Mouse (Mus musculus): ENCODE data around the gene Zfyve26.

DNA sequence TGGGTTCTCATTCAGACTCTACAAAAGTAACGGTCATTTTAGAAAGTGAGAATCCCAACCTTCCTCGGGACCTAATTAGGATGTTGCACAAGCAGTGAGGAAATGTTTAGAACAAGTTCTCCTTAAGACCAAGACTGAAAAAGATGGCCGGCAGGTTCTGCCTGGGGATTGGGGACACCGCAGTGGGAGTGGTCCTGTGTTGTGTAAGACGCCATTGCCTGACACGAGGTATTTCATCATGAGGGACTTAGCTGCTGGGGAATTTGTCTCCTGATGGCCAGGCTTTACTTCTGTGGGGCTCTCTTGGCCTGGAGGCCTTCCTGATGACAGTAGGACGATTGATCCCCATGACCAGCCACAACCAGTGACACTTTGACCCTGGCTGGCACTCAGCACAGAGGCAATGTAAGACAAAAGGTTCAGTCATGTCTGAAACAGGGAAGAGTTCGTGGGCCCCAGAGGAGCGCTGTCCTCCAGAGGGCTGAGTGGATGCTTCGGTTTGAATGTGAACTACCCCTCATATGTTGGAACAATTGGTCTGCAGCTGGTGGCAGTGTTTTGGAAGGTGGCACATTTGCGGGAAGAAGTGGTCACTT, 60.5 kb downstream of the Zfyve26 start:
- TF ChIP-seq POLR2A (IDR thresholded peaks at IDR 0.05; ENCODE audit: low read depth, low read length) (no peak), CTCF (IDR thresholded peaks at IDR 0.05; ENCODE audit: borderline replicate concordance, insufficient read depth, low read length) (no peak)

All from embryonic fibroblast, embryonic 13.5 days (primary cell).